Mouse (Mus musculus): ENCODE results near the gene Rin1. TPM values are rescaled to one million over a fixed set of nuclear protein-coding genes. Genes with fewer than 3 reads are reported as not detected.

Gene Rin1
- total and polyA plus RNA-seq, 3 experiments = 0.13 to 0.89 (median 0.47) TPM

- TF ChIP-seq IRF4 (IDR thresholded peaks at IDR 0.05; ENCODE audit: low read depth, low read length) (no peak), TBP (conservative IDR thresholded peaks at IDR 0.05; ENCODE audit: low read depth, low read length) (no peak), MAX (IDR thresholded peaks at IDR 0.05; ENCODE audit: low read length) (no peak), USF2 (conservative IDR thresholded peaks at IDR 0.05; ENCODE audit: low read depth, low read length) (no peak), JUND (conservative IDR thresholded peaks at IDR 0.05; ENCODE audit: low read depth, low read length) (no peak), HCFC1 (IDR thresholded peaks at IDR 0.05; ENCODE audit: low read depth, low read length) (no peak), RAD21 (IDR thresholded peaks at IDR 0.05; ENCODE audit: low read depth, low read length) (peak; percentile 58), ZNF384 (IDR thresholded peaks at IDR 0.05; ENCODE audit: low read depth, low read length) (no peak), TCF12 (IDR thresholded peaks at IDR 0.05; ENCODE audit: low read depth, low read length) (no peak), SIN3A (IDR thresholded peaks at IDR 0.05; ENCODE audit: low read length) (no peak), ZC3H11A (IDR thresholded peaks at IDR 0.05; ENCODE audit: low read depth, low read length) (no peak), ZMIZ1 (IDR thresholded peaks at IDR 0.05; ENCODE audit: low read depth, low read length) (no peak), NRF1 (IDR thresholded peaks at IDR 0.05; ENCODE audit: low read depth, low read length) (peak; percentile 68), BHLHE40 (IDR thresholded peaks at IDR 0.05; ENCODE audit: low read depth, low read length) (no peak), MAZ (IDR thresholded peaks at IDR 0.05; ENCODE audit: low read depth, low read length) (no peak; the same call in 1 of the 2 replicates), USF1 (IDR thresholded peaks at IDR 0.05; ENCODE audit: low read depth, low read length) (no peak), RCOR1 (conservative IDR thresholded peaks at IDR 0.05; ENCODE audit: low read depth, low read length) (no peak), CHD2 (IDR thresholded peaks at IDR 0.05; ENCODE audit: low read length) (no peak), PAX5 (IDR thresholded peaks at IDR 0.05; ENCODE audit: low read length) (no peak), MXI1 (IDR thresholded peaks at IDR 0.05; ENCODE audit: low read depth, low read length) (no peak), JUN (IDR thresholded peaks at IDR 0.05; ENCODE audit: insufficient read depth, low read depth, low read length) (no peak)
These were observed 22.7 kb downstream of the Rin1 start (continued) for GRCm38 (mm10) chr19:5073028-5073427.

GRCm38 (mm10) chr19:5073518-5073917, 23.2 kb downstream of the Rin1 start:
- dilution Hi-C loops (cut with MboI; ENCODE audit: extremely low pct_ligation_motif_present, extremely low pct_unique_long_range_greater_than_20kb, low sequenced_read_pairs) (no loop called here), in situ Hi-C loops (cut with MboI; ENCODE audit: low pct_ligation_motif_present, low pct_unique_long_range_greater_than_20kb, low sequenced_read_pairs) (no loop called here)
- Histone ChIP-seq H3K4me3 (replicated peaks in 1 of 3; ENCODE audit: low read depth in 2 of 3, low read length in 2 of 3, poor library complexity in 1 of 3) (no peak overlapping the region), H3K9ac (ENCODE audit: insufficient read depth, low read depth) (no peak overlapping the region), H3K9me3 (replicated peaks; ENCODE audit: low read length) (peaks cover 6% of the 10 kb centered on the region), H3K4me2 (ENCODE audit: insufficient read depth, low read depth, poor library complexity, severe bottlenecking) (peak overlapping the region; percentile 65), H3K27ac (ENCODE audit: insufficient read depth, low read depth) (no peak overlapping the region), H3K36me3 (replicated peaks in 1 of 2; ENCODE audit: control insufficient read depth in 1 of 2, insufficient read depth in 1 of 2, low read length in 1 of 2) (no peaks in the 10 kb centered on the region), H3K79me2 (replicated peaks; ENCODE audit: control insufficient read depth, extremely low read depth, insufficient read depth, poor library complexity, severe bottlenecking) (no peaks in the 10 kb centered on the region), H3K27me3 (replicated peaks) (peaks cover 76% of the 10 kb centered on the region), H3K4me1 (ENCODE audit: control insufficient read depth in 1 of 2, insufficient read depth in 2 of 2) (peaks cover 8 to 23% of the 10 kb centered on the region in 2 experiments; a peak in 3 of 4 replicates)
- no peak for DNase-seq (ENCODE audit: extremely low read depth)
- TF ChIP-seq BHLHE40 (IDR thresholded peaks at IDR 0.05; ENCODE audit: low read depth, low read length) = no peak
- TF ChIP-seq TCF12 (IDR thresholded peaks at IDR 0.05; ENCODE audit: low read depth, low read length) = no peak
- no peak for TF ChIP-seq CTCF (conservative IDR thresholded peaks at IDR 0.05 in 1 of 2, IDR thresholded peaks at IDR 0.05 in 1 of 2; ENCODE audit: low read depth in 2 of 2, low read length in 2 of 2)
- TF ChIP-seq POLR2A (IDR thresholded peaks at IDR 0.05; ENCODE audit: low read depth, low read length) = no peak
- no peak for TF ChIP-seq PAX5 (IDR thresholded peaks at IDR 0.05; ENCODE audit: low read length)
- TF ChIP-seq POLR2AphosphoS2 (IDR thresholded peaks at IDR 0.05; ENCODE audit: low read depth, low read length) = no peak
- TF ChIP-seq CHD2 (IDR thresholded peaks at IDR 0.05; ENCODE audit: low read length) = no peak
- no peak for TF ChIP-seq ELF1 (IDR thresholded peaks at IDR 0.05; ENCODE audit: low read depth, low read length)
- no peak for TF ChIP-seq GABPA (IDR thresholded peaks at IDR 0.05; ENCODE audit: insufficient replicate concordance, low read depth, low read length)
- no peak for TF ChIP-seq ZNF384 (IDR thresholded peaks at IDR 0.05; ENCODE audit: low read depth, low read length)
- TF ChIP-seq MAX (IDR thresholded peaks at IDR 0.05; ENCODE audit: low read length) = no peak
- TF ChIP-seq NRF1 (IDR thresholded peaks at IDR 0.05; ENCODE audit: low read depth, low read length) = no peak
- no peak for TF ChIP-seq TBP (conservative IDR thresholded peaks at IDR 0.05; ENCODE audit: low read depth, low read length)
- TF ChIP-seq CHD1 (IDR thresholded peaks at IDR 0.05; ENCODE audit: low read depth, low read length) = no peak
- no peak for TF ChIP-seq MYC (IDR thresholded peaks at IDR 0.05; ENCODE audit: low read depth, low read length)
- TF ChIP-seq NELFE (IDR thresholded peaks at IDR 0.05; ENCODE audit: low read depth, low read length) = no peak
- TF ChIP-seq MAFK (IDR thresholded peaks at IDR 0.05; ENCODE audit: insufficient replicate concordance, low read length) = no peak
- TF ChIP-seq IRF4 (IDR thresholded peaks at IDR 0.05; ENCODE audit: low read depth, low read length) = no peak
- no peak for TF ChIP-seq E2F4 (IDR thresholded peaks at IDR 0.05; ENCODE audit: insufficient replicate concordance, low read depth, low read length)
- no peak for TF ChIP-seq ETS1 (conservative IDR thresholded peaks at IDR 0.05; ENCODE audit: low read depth, low read length)

Measured in CH12.LX (cell line).